Mouse (Mus musculus): ENCODE measurements around the gene Vars.

GRCm38 (mm10) chr17:35051156-35052086 is 50.6 kb downstream of the Vars start:
- TF ChIP-seq JUND (conservative IDR thresholded peaks at IDR 0.05; ENCODE audit: low read depth, low read length) (peak; percentile 99), EP300 (IDR thresholded peaks at IDR 0.05; ENCODE audit: low read length) (peak; percentile 97), CHD2 (IDR thresholded peaks at IDR 0.05; ENCODE audit: low read length) (peak; percentile 96), GABPA (IDR thresholded peaks at IDR 0.05; ENCODE audit: insufficient replicate concordance, low read depth, low read length) (no peak), POLR2A (IDR thresholded peaks at IDR 0.05; ENCODE audit: low read depth, low read length) (peak; percentile 83), POLR2AphosphoS2 (IDR thresholded peaks at IDR 0.05; ENCODE audit: low read depth, low read length) (peak; percentile 87; the same call in 1 of the 2 replicates), ZKSCAN1 (IDR thresholded peaks at IDR 0.05; ENCODE audit: borderline replicate concordance, low read depth, low read length) (no peak; the same call in 1 of the 2 replicates), CTCF (conservative IDR thresholded peaks at IDR 0.05 in 1 of 2, IDR thresholded peaks at IDR 0.05 in 1 of 2; ENCODE audit: low read depth in 2 of 2, low read length in 2 of 2) (no peak), MAX (IDR thresholded peaks at IDR 0.05; ENCODE audit: low read length) (peak; percentile 80), MXI1 (IDR thresholded peaks at IDR 0.05; ENCODE audit: low read depth, low read length) (peak; percentile 82)
